Mouse (Mus musculus) retina, adult 2 months (tissue): ENCODE measurements around the gene Coq3.

Experiments used
- DNase-seq: peaks from one replicate; pipeline ENCODE4 v3.0.0-alpha.2; 2012; ENCODE audit warnings: low read depth, low spot score

Gene Coq3

GRCm38 (mm10) chr4:21879565-21880220 lies at the start of gene Coq3:
TSS of gene Coq3 (plus strand) at chr4:21879673.
- DNase-seq: peak; percentile 65

DNA sequence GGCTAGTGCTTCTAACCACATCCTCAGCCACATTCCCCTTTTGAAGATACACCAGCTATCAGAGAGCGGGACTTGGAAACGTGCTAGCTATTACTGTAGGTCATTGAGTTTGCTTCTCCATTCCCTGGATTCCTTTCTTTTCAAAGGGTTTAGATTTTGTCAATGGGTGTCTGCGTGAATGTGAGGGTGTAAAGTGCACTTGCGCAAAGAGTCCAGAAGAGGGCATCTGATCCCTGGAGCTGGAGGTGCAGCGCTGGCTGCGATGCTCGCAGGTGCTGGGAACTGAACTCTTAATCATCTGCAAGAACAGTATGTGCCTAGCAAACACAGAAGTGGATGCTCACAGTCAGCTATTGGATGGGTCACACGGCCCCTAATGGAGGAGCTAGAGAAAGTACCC lies 46.6 kb upstream of the Coq3 start:
- no peak for DNase-seq

- DNase-seq: peak; percentile 95
Observed at GRCm38 (mm10) chr4:21847481-21848286, 31.8 kb upstream of the Coq3 start, which contains the start of gene Pnisr. TSS of gene Pnisr (plus strand) at chr4:21847583.

DNA sequence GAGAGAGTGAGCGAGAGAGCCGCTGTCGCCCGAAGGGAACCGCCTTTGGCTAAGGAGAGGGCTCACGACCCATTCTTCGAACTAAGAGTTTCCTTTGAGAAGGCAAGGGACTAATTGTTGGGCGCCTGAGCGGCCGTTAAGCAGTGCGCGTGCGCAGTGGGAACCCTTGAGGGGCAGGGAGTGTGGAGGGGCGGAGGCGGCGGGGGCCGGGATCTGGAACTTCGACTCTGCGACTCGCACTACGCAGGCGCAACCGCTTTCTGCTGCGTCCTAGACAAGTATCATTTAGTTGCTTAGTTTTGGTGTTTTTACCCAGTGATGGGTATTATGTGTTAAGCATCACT lies 31.2 kb upstream of the Coq3 start:
- peak; percentile 78 for DNase-seq

- no peak for DNase-seq
Observed at GRCm38 (mm10) chr4:21857481-21857880, 22.0 kb upstream of the Coq3 start.

- DNase-seq: no peak
Observed at GRCm38 (mm10) chr4:21865226-21865625, 14.2 kb upstream of the Coq3 start.

DNA sequence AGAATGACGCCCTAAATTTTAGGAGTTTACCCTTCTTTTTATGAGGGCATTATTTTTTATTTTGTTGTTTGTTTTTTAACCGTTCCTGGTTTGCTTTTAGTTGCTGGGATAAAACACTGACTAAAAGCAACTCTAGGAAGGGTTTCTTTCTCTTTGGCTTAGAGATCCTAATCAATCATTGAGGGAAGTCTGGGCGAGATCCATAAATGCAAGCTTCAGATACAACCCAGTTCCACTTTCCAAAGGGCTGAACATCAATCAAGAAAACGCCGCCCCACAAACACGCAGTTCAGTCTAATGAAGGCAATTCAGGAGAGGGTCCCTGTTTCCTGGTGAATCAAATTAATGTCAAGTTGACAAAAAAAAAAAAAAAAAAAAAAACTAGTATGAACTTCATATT lies 697 bp upstream of the Coq3 start:
- no peak for DNase-seq

- DNase-seq: no peak
Observed at GRCm38 (mm10) chr4:21882806-21883205, 3.3 kb downstream of the Coq3 start.

- DNase-seq: no peak
Observed at GRCm38 (mm10) chr4:21885831-21886230, 6.4 kb downstream of the Coq3 start.

- peak; percentile 48 for DNase-seq
Observed at GRCm38 (mm10) chr4:21930971-21931771, 51.7 kb downstream of the Coq3 start, which contains the start of gene Faxc. TSS of gene Faxc (plus strand) at chr4:21931329.

DNA sequence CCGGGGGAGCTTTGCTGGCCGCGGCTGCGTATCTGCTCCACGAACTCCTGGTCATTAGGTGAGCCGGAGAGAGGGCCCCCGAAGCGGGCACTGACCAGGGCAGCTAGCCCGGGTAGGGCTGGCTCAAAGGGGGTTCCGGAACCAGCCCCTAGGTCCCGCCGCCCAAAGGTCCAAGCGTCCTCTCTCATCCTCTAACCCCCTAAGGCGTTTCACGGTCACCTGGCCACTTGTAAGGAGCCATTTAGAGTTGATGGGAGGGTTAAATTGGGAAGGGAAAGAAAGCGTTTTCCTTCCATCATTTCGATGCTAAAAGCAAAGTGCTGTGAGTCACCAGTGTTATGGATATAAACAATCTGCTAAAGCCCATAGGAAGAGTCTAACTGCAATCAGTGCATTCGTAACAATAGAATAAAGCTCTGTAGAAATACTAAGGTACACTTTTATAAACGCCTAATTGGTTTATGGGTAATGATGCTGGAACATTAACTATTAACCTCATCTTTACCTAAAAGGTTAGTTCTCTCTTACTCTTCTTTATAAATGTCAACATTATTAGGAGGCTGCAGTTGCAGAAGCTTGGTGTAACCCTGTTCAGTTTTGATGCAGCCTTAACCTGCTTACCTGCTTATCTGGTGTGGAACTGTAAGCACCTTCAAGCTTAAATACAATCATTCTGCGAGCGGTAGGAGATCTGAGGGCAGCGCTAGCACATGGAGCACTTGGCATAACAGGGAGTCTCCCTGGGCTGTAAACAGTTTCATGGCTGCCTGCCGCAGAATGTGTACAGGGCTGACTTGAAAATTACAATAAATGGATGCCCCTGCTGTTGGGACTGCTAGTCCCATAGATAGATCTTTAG lies 52.5 kb downstream of the Coq3 start:
- peak; percentile 52 for DNase-seq

- no peak for DNase-seq
Observed at GRCm38 (mm10) chr4:21935378-21935777, 55.9 kb downstream of the Coq3 start.

DNA sequence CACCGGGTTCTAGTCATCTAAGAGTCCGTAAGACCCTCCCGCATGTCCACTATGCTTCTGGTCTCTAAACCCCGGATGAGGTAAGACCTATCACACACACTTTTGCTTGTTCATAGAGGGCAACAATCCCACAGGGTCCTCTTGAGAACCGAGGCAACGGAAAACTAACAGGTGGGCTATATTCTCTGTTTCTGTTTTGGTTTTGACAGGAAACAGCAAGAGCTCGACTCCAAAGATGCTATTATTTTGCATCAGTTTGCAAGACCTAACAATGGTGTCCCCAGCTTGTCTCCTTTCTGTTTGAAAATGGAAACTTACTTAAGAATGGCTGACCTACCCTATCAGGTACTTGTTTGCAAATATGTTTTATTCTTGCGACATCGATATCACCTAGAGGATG lies 57.0 kb downstream of the Coq3 start:
- DNase-seq: no peak

GRCm38 (mm10) chr4:21937890-21938289 lies 58.4 kb downstream of the Coq3 start:
- no peak for DNase-seq

DNA sequence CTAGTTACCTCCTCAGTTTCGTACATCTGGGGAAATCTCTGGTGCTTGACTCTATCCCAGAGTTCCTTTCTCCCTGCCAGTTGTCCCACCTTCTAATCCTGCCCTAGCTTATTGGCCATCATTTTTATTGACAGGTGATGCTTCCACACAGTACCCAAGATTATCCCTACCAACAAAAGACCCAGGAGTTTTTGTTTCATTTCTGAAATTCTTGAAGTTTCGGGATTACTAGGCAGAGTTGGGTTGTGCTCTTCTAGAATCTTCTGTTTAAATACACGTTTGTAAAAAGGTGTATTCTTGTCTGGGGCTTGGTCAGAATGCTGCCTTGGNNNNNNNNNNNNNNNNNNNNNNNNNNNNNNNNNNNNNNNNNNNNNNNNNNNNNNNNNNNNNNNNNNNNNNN lies 65.2 kb downstream of the Coq3 start:
- no peak for DNase-seq

DNA sequence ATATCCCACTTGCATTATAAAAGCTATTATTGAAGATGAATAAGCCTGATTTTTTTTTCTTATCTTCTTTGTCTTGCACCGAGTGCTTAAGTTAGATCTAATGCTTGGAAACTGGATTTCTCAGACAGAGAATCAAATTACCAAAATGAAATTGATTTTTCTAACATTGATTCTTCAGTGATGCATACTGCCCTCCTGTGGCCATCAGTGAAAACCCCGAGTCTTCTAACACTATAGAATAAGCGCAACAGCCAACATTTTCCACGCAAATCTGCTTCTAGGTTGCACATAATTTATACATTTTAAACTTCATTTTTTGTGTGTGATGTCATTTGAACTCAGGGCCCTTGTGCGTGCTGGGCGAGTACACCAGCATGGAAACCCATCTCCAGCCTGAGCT lies 72.0 kb downstream of the Coq3 start:
- peak; percentile 25 for DNase-seq

GRCm38 (mm10) chr4:21952255-21952654 lies 72.8 kb downstream of the Coq3 start:
- DNase-seq: no peak

DNA sequence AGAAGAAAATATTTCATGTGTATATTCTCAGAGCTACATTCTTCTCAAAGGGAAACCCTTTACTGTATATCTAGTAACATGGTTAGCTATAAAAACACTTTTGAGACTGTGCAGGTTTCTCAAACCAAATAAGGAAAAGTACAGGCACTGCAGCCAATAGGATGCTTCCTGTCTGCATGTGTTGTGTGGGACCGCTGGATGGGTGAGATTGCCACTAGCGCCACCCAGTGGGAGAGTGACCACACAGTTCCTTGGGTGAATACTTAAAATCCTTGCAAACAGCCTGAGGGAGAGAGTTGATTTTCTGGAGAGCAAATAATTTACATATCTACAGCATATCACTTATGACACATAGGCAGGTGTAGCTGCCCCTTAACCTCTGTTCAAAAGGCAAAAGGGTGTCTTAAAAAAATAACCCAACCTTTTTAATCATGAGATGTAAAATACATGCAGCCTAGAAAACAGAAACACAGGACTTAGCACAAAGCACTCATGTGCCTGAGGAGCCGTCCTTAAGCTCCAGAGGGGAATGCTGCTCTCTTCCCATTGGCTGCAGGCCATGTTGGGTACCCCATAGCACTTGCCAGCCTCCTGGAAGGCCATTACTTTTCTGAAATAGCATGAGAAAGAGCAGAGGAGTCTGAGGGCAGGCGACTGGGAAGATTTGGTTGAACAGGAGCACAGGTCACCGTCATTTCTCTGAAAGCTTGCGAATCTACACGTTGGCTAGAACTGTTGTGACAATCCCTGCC lies 78.3 kb downstream of the Coq3 start:
- no peak for DNase-seq
